Mouse (Mus musculus) testis, adult 10 weeks (tissue): ENCODE data around the gene Nfe2l3. TPM values are rescaled to one million over a fixed set of nuclear protein-coding genes. Genes with fewer than 3 reads are reported as not detected.

Source experiments
- polyA plus RNA-seq: library from polyadenylated mRNA; stranded (reverse); fragments of 350-450 nt; fragmentation: Illumina TruSeq; extraction: RNeasy Lipid Tissue Mini Kit (QIAGEN cat#74804); gene quantifications from one replicate; pipeline ENCODE4 v1.2.3, GENCODE M21; 2014; ENCODE audit warnings: low read depth, low replicate concordance

The Nfe2l3 gene
- polyA plus RNA-seq: 4.2 TPM

GRCm38 (mm10) chr6:51432535-51433397, at the start of gene Nfe2l3:
TSS of gene Nfe2l3 (plus strand) at chr6:51432670.

DNA sequence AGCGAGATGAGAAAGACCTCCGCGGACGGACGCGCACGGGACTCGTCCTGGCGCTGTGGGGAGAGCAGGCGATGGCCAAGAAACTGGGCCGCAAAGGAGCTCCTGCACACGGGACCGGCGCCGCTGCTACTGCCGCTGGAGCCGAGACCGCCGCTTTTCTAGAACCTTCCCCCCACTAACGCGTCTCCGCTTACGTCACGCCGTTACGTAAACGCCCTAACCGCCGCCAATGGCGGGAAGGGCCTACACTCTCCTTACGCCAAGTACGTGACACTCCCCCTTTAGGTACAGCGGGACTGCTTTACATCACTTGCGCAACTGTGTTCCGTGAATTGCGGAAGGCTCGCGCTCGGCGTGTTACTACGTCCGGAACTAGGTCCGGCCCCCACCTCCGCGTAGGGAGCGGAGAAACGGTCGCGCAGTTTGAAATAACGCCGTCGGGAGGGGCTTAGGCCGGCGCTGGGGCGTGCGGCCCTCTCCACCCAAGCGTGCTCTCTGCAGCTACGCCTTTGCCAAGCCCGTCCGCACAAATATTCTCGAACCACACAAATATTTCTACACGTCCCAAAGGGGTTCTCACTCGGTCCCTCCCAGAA, 37.3 kb downstream of the Nfe2l3 start, which contains the start of gene Hnrnpa2b1:
Gene Hnrnpa2b1 (minus strand): TSS at position 180 of the 596 bp plus-strand sequence.

GRCm38 (mm10) chr6:51470311-51471178, 38.1 kb downstream of the Nfe2l3 start, which contains the start of gene Cbx3:
TSS of gene Cbx3 (plus strand) at chr6:51470360.

Other genes with a start within 250 kb of the Nfe2l3 start
- 1,286 TPM for gene Hnrnpa2b1, start 37.2 kb downstream of the Nfe2l3 start, polyA plus RNA-seq
- gene Cbx3, start 37.7 kb downstream of the Nfe2l3 start, polyA plus RNA-seq: 141 TPM
- gene Snx10, start 91.2 kb downstream of the Nfe2l3 start, polyA plus RNA-seq: 12.1 TPM